Mouse (Mus musculus) erythroid progenitor cell, adult 5-6 weeks (primary cell): ENCODE measurements around the gene Stat6. TPM values are rescaled to one million over a fixed set of nuclear protein-coding genes. Genes with fewer than 3 reads are reported as not detected.

Experiments used
- ATAC-seq: replicated peaks from 2 replicates; pipeline ENCODE4 v1.8.0; 2016; ENCODE audit warnings: moderate number of reproducible peaks, mild to moderate bottlenecking, moderate TSS enrichment, inconsistent platforms; ENCODE audit not compliant: poor library complexity, low FRiP score, severe bottlenecking
- total RNA-seq, 2 experiments: library from RNA; stranded (forward) in 1 of 2; stranded (reverse) in 1 of 2; fragments of 150-400 nt in 1 of 2; fragments of 186-747, 209-891 nt in 1 of 2; gene quantifications; 2 replicates each; pipeline versions ENCODE4 v1.2.3 to v1.2.4; 2015 to 2017; ENCODE audit warnings: low replicate concordance in 2 of 2

The Stat6 gene
- total RNA-seq, 2 experiments from 2014 or later: 11.3 to 26.8 TPM

DNA sequence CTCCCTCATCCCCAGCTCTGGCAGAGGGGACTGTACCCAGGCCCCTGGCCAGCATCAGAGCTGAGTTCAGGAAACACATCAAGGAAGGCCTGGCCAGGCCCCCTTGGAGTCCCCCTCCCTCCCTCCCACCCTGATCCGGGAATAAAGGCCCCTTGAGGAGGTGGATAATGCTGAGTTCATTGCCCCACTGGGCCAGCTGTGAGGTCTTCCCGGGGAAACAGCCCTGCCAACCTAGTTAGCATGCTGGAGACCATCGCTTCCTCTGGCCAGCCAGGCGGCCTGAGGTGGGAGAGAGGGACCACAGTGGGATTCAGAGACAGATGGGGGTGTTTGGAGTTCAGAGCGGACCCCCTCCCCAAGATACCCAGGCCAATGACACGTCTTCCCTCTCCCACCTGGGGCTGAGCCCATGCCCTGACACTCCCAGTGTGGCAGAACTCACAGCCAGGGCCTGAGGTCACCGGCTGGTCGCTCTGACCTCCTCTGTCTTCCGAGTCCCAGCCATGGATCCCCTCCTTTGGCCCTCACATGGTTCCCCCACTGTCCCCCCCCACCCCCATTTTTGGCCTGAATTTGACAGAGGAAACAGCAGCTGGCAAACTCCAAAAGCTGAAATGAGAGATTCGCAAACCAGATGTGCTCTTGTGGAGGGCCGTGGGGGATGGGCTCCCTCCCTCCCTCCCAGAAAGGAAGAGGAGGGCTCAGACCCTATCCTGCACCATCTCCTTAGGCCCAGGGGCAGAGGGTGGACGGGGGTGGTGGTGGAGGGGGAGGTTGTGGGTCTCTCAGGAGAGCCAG is 28.4 kb upstream of the Stat6 start:
- no peak for ATAC-seq

DNA sequence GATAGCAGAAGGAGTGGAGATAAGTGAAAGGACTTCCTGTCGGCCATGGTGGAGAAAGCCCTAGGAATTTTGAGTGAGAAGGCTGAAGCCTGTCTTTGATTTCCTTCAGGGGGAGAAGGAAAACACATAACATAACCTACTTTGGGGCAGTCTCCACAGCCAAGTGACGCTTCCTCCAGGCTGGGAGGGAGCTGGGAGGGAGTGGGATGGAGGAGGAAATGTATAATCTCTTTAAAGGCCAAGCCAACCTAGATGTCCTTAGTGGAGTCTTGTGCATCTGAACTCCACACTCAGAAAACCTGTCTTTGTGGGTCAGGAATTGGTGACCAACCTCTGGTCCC is 27.8 kb upstream of the Stat6 start:
- ATAC-seq: no peak

DNA sequence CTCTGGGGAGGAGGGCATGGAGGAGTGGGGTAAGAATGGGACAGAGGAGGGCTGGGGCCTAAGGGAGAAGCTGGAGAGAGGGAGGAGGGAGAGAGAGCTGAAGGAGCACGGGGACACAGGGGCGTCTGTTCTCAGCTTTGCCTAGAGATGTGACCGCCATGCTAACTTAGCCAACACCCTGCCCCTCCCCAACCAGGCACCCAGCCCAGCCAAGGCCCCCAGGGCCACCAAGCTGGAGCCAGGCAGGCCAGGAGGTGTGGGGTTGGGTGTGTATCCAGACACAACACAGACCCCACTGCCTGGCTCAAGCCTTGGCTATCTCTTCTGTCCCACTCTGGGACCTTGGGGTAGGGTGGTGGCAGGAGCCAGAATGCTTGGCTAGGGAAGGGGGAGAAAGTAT is 27.2 kb upstream of the Stat6 start:
- ATAC-seq: no peak

DNA sequence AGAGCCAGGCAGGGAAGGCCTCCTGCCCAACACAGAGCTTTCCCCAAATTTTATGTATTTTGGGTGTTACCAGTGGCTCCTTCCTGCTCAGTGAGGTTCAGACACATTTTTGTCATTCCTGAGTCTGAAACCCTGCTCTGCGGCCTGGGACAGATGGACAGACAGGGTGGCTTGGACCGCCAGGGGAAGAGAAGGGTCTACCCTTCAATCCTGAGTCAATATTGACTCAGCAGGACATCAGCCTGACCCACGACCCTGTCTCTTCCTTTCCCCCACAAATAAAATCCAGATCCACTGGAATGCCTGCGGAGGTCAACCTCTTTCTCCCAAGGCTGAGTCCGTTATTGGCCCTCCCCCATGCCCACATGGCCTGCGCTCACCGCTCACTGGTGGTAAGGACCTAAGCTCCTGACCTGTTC is 26.5 kb upstream of the Stat6 start:
- ATAC-seq: no peak

DNA sequence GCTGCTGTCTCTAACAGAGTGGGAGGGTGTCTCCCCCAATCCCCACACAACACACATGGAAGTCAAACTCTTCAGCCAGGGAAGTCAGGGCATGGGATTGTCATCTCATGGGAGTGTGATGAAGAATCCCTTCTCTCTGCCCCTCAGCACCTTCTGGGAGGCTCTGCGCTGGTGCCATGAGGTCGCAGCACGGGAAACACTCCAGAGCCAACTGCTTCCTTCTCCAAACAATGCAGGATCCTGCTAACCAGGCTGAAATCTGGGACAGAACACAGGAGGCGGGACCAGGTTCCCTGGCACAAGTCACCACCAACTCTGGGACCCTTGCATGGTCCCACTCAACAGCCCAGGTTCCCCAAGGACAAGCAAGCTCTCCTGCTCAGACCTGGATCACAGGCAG is 25.5 kb upstream of the Stat6 start:
- no peak for ATAC-seq

DNA sequence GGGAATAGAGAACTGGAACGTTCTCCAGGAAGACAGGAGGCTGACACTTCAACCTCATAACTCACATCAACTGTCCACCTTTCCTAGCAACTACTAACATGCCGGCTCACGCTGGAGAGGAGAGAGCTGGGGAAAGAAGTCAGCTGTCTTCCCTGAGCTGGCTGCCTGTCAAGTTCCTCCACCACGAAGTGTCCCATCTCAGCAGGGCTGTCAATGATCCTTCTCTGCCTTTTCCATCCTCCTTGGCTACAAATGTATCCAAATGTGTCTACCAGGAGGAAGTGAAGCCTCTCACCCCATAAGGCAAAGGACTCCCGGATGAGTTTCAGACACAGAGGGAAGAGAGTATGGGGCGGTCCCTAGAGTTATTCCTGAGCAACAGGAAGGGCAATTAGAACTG is 24.6 kb upstream of the Stat6 start:
- ATAC-seq: no peak

DNA sequence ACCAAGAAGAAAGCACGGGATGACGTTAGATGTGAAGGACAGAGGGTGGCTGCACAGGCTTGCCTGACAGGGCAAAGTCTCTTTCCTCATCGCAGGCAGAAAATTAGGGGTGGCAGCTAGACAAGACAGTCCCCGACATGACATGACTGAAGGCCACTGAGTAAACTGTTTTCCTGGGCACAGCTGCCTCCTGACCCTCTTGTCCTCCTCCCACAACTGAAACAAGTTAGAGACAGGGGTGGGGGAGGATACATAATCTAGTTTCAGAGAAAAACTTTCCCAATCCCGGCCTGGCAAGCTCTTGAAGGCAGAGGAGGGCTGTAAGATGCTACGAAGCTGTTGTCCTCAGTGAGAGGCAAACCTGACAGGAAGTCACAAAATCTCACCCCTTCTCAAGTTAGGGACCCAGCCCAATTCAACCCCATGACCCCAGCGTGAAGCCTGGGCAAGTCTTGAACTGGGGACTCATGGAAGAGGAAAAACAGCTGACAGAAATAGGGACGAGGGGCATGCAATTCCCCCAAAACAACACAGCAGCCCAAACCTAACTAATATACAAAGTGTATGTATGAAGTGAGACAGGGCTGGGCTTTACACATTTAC is 23.6 kb upstream of the Stat6 start:
- no peak for ATAC-seq

DNA sequence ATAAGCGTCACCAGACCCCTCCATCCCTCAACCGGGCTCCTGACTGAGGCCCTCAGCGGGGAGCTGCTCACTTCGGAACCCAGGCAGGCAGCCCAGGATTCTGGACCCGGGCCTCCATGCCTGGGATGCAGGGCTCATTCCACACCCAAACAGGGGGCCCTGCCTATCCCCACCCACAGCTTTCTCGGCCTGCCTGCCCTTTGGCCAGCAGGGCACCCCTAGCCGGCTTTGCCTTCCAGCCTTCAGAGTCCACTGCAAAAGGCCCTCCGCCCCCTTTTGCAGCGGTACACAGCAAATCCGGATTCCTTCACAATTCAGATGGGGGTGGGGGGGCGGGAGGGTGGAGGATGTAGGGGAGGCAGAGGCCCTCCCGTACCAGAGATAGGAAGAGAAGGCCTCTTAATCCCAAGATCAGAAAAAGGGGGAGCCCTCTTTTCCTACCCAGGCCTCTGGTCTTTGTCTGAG is 22.8 kb upstream of the Stat6 start:
- ATAC-seq: no peak

DNA sequence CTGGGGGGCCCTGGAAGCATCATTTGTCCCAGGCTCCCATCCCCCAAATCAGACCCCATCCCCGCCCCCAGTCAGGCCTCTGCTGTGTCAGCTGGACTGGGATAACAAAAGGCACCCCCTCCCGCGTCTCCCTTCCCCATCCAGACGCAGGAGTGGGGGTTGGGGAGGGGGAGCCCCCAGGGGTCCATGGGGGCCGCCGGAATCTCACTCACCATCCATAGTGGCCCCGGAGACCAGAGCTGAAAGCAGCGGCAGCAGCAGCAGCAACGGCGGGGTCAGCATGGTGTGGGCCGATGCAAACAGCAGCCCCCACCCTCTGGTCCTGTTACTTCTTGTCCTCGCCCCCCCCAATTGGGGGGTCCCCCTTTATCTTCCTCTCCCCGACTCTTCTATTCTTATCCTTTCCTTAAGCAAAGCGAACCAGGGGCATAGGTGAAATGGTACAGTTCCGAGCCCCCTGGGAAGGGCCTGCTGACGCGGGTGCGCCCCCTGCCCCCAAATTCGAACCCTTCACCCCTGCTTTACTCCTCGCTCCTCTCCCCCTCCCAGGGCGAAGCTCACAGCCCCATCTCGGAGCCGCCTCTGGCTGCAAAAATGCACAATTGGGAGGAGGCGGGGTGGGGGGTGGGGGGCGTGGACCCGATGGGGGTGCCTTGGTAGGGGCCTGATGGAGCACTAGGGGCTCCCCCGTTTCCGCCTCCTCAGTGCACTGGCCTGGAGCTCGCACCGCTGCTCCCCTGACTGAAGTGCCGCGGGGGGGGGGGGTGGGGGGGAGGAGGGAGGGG is 22.2 kb upstream of the Stat6 start, which contains the start of gene Lrp1:
Gene Lrp1, minus strand, starts transcription at position 743 of the 785 bp plus-strand sequence.
- no peak for ATAC-seq

DNA sequence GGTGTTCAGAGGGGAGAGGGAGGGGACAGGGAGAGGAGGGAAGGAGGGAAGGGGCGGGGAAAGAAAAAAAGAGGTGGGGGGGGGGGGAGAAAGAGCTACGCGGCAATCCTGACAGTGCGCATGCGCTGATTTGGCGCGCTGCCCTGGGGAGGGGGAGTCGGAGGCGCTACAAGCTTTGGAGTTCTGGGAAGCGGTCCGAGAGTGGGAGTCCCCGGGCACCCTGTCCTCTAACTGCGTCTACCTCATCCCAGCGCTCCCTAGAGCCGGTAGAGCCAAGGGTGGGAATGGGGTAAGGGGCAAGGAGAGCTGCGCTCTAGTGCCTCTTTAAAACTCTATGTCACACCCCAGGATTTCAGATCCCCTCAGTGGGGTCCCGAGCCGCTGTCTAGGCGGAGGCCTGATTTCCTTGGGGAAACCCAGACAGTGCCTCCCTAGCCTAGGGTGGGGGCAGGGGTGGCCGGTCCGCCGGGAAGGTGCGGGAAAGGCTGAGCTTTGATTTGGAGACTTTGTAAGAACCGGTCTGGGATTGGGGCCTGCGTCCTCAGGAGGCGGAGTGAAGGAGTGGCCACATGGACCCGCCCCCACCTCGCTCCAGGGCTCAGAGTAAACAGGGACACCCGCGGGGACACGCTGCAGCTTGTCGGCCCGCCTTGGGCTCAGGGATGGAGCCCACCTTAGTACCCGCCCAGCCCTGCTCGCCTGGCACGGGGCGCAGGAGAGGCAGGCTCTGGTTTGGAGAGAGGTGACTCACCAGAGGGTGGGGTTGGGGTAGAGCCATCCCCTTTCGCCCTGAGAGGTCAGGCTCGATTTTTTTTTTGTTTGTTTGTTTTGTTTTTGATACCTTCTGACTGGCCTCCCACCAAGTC is 21.4 kb upstream of the Stat6 start:
- ATAC-seq: peak; percentile 43

DNA sequence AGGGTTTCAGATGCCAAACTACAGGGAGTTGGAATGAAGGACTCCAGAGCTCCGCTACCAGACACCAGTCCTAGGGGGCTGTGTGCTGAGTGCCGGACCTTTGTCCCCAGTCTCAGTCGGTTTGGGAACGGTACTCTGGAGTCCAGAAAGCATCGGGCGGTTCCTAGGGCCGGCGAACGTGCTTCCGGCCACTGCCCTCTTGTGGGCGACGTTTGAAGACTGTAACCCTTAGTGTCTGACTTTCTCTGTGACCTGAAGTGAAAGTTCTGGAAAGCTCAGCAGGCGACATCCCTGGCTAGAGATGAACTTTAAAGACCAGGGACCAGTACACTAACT is 20.8 kb upstream of the Stat6 start:
- ATAC-seq: peak; percentile 31; the same call in 1 of the 2 replicates

DNA sequence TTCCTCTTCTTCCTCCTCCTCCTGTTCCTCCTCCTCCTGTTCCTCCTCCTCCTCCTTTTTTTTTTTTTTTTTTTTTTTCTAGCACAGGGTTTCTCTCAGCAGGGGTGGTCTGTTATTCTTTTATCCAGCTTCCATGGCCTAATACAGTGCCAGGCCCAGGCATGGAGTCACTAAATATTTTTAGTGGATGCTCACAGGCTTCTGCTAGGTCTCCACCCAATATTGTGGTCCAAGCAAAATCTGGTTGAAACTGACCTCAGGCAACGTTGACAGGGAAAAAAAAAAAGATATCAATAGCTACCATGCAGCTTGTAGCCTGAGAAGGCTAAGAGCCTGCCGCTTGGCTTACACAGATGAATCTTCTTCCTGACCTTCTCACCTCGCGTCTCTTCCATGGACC is 20.1 kb upstream of the Stat6 start:
- no peak for ATAC-seq

DNA sequence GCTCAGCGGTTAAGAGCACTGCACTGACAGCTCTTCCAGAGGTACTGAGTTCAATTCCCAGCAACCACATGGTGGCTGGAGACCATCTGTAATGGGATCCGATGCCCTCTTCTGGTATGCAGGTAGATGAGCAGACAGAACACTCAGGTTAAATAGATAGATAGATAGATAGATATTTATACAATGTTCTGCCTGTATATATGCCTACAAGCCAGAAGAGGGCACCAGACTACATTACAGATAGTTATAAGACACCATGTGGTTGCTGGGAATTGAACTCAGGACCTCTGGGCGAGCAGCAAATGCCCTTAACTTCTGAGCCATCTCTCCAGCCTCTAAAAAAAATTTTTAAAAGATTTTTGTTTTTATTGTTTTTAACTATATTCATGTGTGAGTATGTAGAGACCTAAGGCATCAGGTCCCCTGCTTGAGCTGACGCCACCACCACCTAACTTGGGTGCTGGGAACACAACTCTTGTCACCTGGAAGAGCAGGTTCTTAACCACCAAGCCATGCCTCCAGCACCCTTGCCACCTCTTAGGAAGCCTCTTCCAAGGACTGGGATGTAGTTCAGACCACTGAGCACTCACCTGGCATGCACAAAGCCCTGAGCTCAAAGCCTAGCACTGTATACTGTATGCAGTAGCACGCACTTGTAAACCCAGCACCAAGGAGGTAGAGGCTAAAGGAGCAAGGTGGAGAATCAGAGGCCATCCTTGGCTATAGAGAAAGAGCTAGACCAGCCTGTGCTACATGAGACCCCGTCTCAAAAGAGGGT is 19.2 kb upstream of the Stat6 start:
- no peak for ATAC-seq

DNA sequence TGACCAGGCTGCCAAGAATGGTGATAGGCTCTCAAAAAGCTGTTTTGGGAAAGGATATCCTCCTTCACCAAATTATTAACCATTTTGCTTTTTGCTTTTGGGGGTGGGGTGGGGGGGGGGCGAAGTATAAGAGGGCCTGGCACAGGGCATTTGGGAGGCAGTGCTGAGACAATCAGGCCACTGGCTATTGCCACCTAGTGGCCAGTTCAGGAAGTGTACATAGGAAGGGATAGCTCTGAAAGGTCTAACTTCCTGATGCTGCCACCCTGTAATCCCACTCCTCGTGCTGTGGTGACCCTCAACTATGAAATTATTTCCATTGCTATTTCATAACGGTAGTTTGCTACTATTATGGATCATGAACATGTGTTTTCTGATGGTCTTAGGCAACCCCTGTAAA is 16.4 kb upstream of the Stat6 start:
- peak; percentile 68 for ATAC-seq

DNA sequence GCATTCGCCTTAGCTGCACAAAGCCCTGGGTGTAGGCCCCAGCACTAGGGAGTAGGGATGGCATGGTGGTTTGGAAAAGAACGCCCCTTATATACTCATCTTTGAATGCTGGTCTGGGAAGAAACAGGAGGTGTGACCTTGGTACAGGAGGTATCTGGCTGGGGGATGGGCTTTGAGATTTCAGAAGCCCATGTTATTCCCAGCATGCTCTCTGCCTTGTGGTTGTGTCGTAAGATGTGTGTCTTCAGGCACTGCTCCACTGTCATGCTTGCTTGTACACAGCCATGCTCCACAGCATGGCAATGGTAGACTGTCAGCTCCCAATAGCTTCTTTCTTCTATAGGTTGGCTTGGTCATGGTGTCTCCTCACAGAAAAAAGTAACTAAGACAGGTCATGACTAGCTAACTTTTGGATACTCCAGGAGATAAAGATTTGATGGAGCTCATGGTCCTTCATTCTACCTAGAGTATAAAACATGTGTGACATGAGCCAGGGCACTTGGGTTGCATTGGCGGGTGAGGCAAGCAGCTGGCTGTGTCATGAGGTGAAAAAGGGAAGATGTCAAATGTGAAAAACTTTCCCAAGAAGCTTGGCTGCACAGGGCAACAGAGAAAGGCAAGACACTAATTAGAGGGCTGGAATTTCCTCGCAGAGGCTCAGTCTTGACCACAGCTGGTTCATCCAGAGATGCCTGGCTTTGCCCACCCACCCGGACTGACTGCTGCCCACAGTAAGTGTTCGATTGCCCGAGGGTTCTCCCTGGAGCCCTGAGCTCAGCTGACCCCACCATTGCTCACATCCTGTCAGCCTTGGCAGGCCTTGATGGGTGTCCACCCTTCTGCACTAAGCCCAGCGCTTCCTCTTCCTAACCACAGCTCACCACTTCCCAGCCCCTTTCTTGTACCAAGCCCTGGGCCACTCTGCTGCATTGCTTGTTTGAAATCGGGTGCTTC is 11.2 kb upstream of the Stat6 start:
- ATAC-seq: no peak

DNA sequence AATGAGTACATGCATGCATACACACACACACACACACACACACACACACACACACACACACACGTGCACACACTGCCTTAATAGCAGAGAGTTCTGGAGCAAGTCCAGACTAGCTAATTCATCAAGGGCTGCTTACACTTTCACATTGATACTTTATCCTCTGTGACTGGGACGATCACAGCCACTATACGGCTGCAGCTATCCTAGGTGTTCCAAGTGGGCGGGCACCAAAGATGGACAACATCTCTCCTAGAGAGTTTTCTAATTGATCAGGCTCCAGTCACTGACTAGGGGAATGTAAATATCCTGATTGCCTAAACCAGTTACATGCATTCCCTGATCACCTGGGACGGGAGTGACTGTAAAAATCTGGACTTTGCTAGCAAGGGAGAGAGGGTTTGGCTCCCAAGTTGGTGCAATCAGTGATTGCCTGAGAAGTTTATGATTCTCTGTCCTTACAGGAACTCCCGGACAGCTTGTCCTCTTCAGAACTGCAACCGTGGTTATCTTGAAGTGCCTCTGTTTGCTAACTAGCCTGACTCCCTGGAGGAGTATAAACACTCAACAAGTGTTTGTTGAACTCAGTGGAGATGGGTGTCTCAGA is 10.0 kb upstream of the Stat6 start:
- ATAC-seq: no peak

DNA sequence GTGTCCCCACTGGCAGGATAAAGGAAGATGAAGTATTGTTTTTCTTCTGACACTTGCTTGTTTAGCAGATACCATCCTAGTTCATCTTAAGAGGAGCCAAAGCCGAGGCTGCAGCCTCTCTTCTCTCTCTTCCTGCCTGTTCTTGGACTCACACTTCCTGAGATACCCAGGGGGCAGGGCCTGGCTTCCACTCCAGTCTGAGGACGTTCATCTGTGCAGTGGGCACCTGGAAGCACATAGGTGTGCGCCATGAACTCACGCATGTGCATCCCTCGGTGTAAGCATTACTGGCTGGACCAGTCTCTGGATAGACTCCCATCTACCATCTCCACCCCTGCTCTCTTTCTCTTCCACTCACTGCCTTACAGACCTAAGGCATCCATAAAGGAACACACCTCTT is 2.4 kb upstream of the Stat6 start:
- no peak for ATAC-seq
